Mouse (Mus musculus) embryonic facial prominence, embryonic 12.5 days (tissue): Measurements from ENCODE around the gene Kif21b. TPM values are rescaled to one million over a fixed set of nuclear protein-coding genes. Genes with fewer than 3 reads are reported as not detected.

Experiments
- ATAC-seq: fragments of 200-750 bp; cut with Nextera tagmentation; 2 replicates; pipeline ENCODE4 v1.8.0; 2017; ENCODE audit not compliant: insufficient number of reproducible peaks, insufficient read depth, low FRiP score, low TSS enrichment
- H3K27ac ChIP-seq: fragments of 300-500 bp; sonication (generic); 2 replicates; pipeline ENCODE4 v1.5.1; 2016; ENCODE audit warnings: mild to moderate bottlenecking
- H3K27me3 ChIP-seq: fragments of 300-500 bp; sonication (generic); 2 replicates; pipeline ENCODE4 v1.6.1; 2016; ENCODE audit warnings: mild to moderate bottlenecking, moderate library complexity
- H3K36me3 ChIP-seq: fragments of 300-500 bp; sonication (generic); 2 replicates; pipeline ENCODE4 v1.6.1; 2016; ENCODE audit warnings: mild to moderate bottlenecking
- H3K4me1 ChIP-seq: fragments of 300-500 bp; sonication (generic); 2 replicates; pipeline ENCODE4 v1.6.1; 2016
- H3K4me2 ChIP-seq: fragments of 300-500 bp; sonication (generic); replicated peaks from 2 replicates; pipeline ENCODE4 v1.6.1; 2016; ENCODE audit warnings: mild to moderate bottlenecking, moderate library complexity
- H3K4me3 ChIP-seq: fragments of 300-500 bp; sonication (generic); 2 replicates; pipeline ENCODE4 v1.5.1; 2016; ENCODE audit warnings: mild to moderate bottlenecking
- H3K9ac ChIP-seq: fragments of 300-500 bp; sonication (generic); 2 replicates; pipeline ENCODE4 v1.6.1; 2016; ENCODE audit warnings: mild to moderate bottlenecking, moderate library complexity
- H3K9me3 ChIP-seq: fragments of 300-500 bp; sonication (generic); 2 replicates; pipeline ENCODE4 v1.6.1; 2016; ENCODE audit warnings: mild to moderate bottlenecking, moderate library complexity
- WGBS: fragments of 180-500 bp; shearing (Covaris S2); methylation state at CpG from one replicate; pipeline ENCODE4 v1.1.7; 2016; 5-methylcytosine and 5-hydroxymethylcytosine counted together
- polyA plus RNA-seq: library from polyadenylated mRNA; unstranded; fragments of >200 nt; fragmentation: Nextera tagmentation; extraction: Ambion mirVana; gene quantifications from 2 replicates; pipeline ENCODE4 v1.2.1, GENCODE M21; 2016

Kif21b gene
- polyA plus RNA-seq, 1 experiment from 2014 or later: 8.6 TPM

DNA sequence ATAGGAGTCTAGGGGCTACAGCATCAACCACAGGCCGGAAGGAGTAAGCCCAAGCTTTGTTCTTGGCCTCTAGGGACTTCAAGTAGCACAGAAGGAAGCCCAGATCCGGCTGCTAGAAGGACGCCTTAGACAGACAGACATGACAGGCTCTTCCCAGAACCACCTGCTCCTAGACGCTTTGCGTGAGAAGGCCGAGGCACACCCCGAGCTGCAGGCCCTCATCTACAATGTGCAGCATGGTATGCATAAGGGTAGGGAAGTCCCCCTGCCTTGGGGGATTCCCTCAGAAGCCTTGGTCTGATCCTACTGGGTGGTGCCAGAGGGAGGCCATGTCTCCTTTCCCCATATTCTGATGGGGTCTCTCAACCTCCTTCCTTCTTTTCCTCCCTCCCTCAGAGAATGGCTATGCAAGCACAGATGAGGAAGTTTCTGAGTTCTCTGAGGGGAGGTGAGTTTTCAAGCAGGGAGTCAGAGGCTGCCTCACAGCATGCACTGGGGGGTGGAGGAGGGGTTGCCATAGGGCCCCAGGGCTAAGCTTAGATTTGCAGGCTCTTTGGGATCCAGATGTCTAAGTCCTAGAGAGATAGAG lies 30.2 kb downstream of the Kif21b start:
- no peak overlapping the region for H3K4me2 ChIP-seq
- H3K9ac ChIP-seq: no peak overlapping the region
- peaks cover 80% of the 10 kb centered on the region for H3K36me3 ChIP-seq
- H3K4me3 ChIP-seq: no peak overlapping the region
- no peak overlapping the region for H3K27ac ChIP-seq
- no peak for ATAC-seq
- WGBS: 85% methylated on average over 7 of the region's 7 CpGs
- H3K9me3 ChIP-seq: no peaks in the 10 kb centered on the region
- no peaks in the 10 kb centered on the region for H3K4me1 ChIP-seq
- H3K27me3 ChIP-seq: no peaks in the 10 kb centered on the region

DNA sequence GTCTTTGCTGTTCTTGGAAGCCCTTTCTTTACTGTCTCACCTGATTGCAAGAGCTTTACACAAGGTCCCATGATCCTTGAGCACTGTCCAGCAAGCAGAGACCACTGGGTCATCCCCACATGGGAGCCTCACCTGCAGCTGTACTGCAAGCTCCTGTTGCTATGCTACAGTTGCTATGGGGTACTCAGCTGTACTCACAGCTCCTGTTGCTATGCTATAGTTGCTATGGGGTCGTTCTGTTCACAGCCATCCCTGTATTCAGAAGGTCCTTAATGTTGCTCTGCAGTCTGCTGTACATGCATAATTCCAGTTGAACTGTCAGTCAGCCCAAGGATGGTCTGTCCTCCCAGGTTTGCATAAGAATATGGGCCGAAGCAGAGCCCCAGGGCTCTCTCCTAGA lies 34.2 kb downstream of the Kif21b start:
- Histone ChIP-seq H3K4me3 (no peak overlapping the region), H3K9me3 (no peaks in the 10 kb centered on the region), H3K4me1 (no peaks in the 10 kb centered on the region), H3K9ac (no peak overlapping the region), H3K4me2 (no peak overlapping the region), H3K36me3 (peaks cover 51% of the 10 kb centered on the region), H3K27ac (no peak overlapping the region), H3K27me3 (no peaks in the 10 kb centered on the region)
- 57% methylated on average over 2 of the region's 2 CpGs for WGBS
- ATAC-seq: no peak

DNA sequence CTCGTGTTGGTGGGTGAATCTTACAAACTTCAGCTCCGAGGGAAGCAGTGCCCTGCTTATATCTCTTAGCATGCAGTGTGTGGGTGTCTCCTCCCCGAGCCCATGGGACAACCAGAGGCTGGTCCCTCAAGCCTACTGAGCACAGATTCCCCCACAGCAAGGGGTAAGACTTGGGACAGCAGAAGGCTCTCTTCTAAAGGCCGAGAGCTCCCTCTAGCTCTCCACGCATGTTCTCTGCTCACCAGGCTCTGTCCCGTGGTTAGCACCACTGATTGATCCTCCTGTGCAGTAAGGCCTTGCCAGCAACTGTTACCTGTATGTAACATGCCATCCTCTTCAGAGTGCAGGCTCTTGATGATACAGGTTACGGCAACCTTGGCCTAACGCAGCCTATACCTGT lies 36.5 kb downstream of the Kif21b start:
- H3K9ac ChIP-seq: no peak overlapping the region
- ATAC-seq: no peak

DNA sequence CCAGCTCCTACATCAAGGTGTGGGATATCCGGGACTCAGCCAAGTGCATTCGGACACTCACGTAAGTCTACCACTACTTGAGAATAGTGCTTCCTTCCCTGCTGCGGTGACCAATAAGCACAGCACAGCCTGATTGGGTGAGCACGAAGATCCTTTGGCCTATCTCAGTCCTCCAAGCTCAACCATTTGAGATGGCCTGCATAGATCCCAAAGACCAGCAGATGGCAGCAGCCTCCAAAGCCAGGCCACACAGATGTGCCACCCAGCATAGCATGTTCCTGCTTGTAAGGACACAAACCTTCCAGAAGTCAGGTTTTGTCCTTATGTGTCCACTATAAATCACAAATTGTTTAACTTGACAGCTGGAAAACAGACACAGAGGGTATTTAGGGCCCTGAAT lies 38.9 kb downstream of the Kif21b start:
- no peak for ATAC-seq
- Histone ChIP-seq H3K4me3 (no peak overlapping the region), H3K27me3 (no peaks in the 10 kb centered on the region), H3K4me2 (no peak overlapping the region), H3K4me1 (peaks cover 13% of the 10 kb centered on the region), H3K9ac (no peak overlapping the region), H3K9me3 (no peaks in the 10 kb centered on the region), H3K36me3 (peaks cover 37% of the 10 kb centered on the region), H3K27ac (no peak overlapping the region)
- 11% methylated on average over 5 of the region's 5 CpGs for WGBS

More for the DNA sequence above, 36.5 kb downstream of the Kif21b start:
- H3K4me2 ChIP-seq: no peak overlapping the region
- WGBS: 74% methylated on average over 8 of the region's 8 CpGs
- no peaks in the 10 kb centered on the region for H3K27me3 ChIP-seq
- no peaks in the 10 kb centered on the region for H3K9me3 ChIP-seq
- H3K4me3 ChIP-seq: no peak overlapping the region
- no peaks in the 10 kb centered on the region for H3K4me1 ChIP-seq
- no peak overlapping the region for H3K27ac ChIP-seq
- peaks cover 49% of the 10 kb centered on the region for H3K36me3 ChIP-seq

DNA sequence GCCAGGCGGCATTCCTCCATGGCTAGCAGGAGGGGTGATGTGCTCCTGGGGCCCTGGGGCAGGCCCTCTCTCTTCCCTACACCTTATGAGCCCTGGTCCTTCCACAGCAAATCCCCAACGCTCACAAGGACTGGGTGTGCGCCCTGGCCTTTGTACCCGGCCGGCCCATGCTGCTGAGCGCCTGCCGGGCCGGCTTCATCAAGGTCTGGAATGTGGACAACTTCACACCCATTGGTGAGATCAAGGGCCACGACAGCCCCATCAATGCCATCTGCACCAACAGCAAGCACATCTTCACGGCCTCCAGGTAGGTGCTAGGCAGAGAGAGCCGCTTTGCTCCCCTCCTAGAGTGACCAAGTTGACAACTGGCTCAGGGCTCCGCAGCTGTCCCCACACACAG lies 41.5 kb downstream of the Kif21b start:
- WGBS: 76% methylated on average over 12 of the region's 12 CpGs
- no peak overlapping the region for H3K4me3 ChIP-seq
- H3K4me1 ChIP-seq: peaks cover 13% of the 10 kb centered on the region
- H3K36me3 ChIP-seq: peaks cover 44% of the 10 kb centered on the region
- H3K27me3 ChIP-seq: no peaks in the 10 kb centered on the region
- no peak overlapping the region for H3K27ac ChIP-seq
- no peak for ATAC-seq
- H3K9ac ChIP-seq: no peak overlapping the region
- no peak overlapping the region for H3K4me2 ChIP-seq
- no peaks in the 10 kb centered on the region for H3K9me3 ChIP-seq

DNA sequence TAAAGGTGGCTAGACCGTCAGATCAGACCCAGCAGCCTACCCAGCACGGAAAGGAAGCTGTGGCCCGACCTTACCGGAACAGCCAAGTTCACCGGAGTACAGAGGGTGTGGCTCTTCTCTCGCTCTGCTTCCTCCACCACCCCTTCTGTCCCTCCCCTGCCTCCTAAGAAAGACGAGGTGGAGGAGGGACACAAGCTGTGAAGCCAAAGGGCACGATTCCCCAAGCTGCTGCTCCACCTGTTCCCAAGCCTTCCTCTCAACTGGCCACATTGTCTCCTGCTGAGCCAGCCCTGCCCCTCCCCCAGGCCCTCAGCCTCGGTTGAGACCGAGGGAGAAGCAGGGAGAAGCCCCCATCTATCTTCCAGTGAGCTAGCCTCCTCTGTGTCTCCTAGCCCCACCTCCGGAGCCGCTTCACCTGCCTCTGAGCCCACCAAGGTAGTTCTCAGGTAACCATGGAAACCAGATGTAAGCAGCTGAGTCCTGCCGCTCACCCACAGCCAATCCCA lies 43.0 kb downstream of the Kif21b start:
- 20% methylated on average over 12 of the region's 13 CpGs for WGBS
- peaks cover 38% of the 10 kb centered on the region for H3K36me3 ChIP-seq
- ATAC-seq: peak; percentile 22
- H3K27ac ChIP-seq: no peak overlapping the region
- H3K27me3 ChIP-seq: no peaks in the 10 kb centered on the region
- no peaks in the 10 kb centered on the region for H3K9me3 ChIP-seq
- H3K4me2 ChIP-seq: no peak overlapping the region; the same call in 1 of the 2 replicates
- H3K4me3 ChIP-seq: no peak overlapping the region
- H3K4me1 ChIP-seq: peaks cover 13% of the 10 kb centered on the region
- H3K9ac ChIP-seq: no peak overlapping the region

DNA sequence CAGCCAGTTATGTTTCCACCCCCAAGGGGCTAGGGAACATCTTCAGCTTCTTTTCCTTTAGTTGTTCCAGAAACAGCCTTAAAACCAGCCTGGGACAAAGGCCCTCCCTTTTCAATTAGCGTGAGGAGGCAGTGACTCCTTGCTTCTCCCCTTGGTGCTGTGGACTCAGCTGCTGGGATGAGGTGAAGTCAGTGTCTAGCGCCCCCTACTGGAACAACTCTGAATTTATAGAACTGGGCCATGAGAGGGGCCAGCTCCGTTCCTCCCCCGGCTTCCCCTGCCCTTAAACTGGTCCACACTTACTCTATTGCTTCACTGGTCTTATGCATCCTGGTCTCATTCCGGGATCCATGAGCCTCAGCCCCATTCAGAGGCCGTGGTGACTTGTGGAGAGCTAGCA lies 44.0 kb downstream of the Kif21b start:
- Histone ChIP-seq H3K9ac (no peak overlapping the region), H3K4me2 (no peak overlapping the region), H3K27ac (no peak overlapping the region), H3K36me3 (peaks cover 38% of the 10 kb centered on the region), H3K9me3 (no peaks in the 10 kb centered on the region), H3K4me3 (no peak overlapping the region), H3K4me1 (peaks cover 13% of the 10 kb centered on the region), H3K27me3 (no peaks in the 10 kb centered on the region)
- ATAC-seq: no peak
- WGBS: 27% methylated on average over 6 of the region's 6 CpGs

DNA sequence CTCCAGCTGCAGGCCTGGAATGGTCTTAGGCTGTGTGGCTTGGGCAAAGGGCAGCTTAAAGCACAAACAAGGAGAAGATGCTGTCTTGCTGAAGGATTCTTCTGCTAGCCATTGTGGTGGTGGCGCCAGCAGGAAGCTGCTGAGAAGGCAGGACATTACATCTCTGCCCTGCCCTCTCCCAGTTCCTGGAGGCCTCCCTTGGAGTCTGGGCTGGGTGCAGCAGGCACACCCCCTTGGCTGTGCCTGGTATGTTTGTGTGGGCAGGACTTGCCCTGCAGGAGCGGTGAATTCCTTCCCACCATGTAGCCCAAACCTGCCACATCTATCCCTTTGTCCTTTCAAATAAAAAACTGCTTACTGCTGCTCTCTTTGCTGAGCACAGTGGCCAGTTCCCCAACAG lies 45.9 kb downstream of the Kif21b start:
- H3K4me2 ChIP-seq: no peak overlapping the region
- no peaks in the 10 kb centered on the region for H3K27me3 ChIP-seq
- peaks cover 26% of the 10 kb centered on the region for H3K36me3 ChIP-seq
- H3K9ac ChIP-seq: no peak overlapping the region
- no peak overlapping the region for H3K4me3 ChIP-seq
- 71% methylated on average over 2 of the region's 2 CpGs for WGBS
- H3K27ac ChIP-seq: no peak overlapping the region
- peaks cover 13% of the 10 kb centered on the region for H3K4me1 ChIP-seq
- no peak for ATAC-seq
- H3K9me3 ChIP-seq: no peaks in the 10 kb centered on the region

DNA sequence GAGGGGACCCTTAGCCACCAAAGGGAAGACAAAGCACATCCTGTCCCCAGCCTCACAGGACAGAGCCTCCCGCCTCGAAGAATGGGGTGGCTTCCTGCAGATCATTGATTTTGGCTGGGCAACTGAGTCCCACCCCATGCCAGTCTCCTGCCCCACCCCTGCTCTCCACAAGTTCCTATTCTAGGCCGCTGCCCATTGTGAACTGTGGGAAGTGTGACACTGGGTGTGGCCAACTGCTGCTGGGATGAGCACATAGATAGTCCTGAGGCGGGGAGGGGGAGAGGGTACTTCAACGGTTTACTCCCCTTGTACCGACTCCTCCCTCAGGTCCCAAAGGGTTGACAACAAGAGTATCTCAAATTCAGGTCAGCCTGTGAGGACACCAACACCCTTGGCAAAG lies 47.6 kb downstream of the Kif21b start:
- Histone ChIP-seq H3K9me3 (no peaks in the 10 kb centered on the region), H3K36me3 (peaks cover 16% of the 10 kb centered on the region), H3K4me2 (no peak overlapping the region), H3K27me3 (no peaks in the 10 kb centered on the region), H3K4me3 (no peak overlapping the region), H3K9ac (no peak overlapping the region), H3K27ac (no peak overlapping the region), H3K4me1 (peaks cover 10% of the 10 kb centered on the region)
- no peak for ATAC-seq
- WGBS: 55% methylated on average over 6 of the region's 6 CpGs

DNA sequence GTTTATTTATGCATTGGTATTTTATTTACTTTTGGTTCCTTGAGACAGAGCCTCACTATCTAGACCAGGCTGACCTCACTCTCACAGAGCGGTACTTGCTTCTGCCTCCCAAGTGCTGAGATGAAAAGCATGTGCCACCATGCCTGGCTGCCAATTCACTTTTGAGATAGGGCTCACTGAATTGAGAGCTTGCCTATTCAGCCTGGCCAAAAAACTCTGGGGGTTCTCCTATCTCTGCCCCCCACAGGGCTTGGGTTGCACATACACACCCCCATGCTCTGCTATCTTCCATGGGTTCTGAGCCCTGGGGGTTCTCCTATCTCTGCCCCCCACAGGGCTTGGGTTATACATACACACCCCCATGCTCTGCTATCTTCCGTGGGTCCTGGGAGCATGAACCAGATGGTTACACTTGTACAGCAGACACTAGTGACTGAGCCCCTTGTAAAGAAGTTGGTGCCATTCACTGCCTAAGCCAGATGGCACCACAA lies 48.4 kb downstream of the Kif21b start:
- H3K9ac ChIP-seq: no peak overlapping the region
- H3K27ac ChIP-seq: no peak overlapping the region
- H3K36me3 ChIP-seq: peaks cover 16% of the 10 kb centered on the region
- H3K4me1 ChIP-seq: peaks cover 2% of the 10 kb centered on the region
- no peak for ATAC-seq
- H3K9me3 ChIP-seq: no peaks in the 10 kb centered on the region
- H3K27me3 ChIP-seq: no peaks in the 10 kb centered on the region
- H3K4me2 ChIP-seq: no peak overlapping the region
- no peak overlapping the region for H3K4me3 ChIP-seq
- WGBS: 76% methylated on average over 2 of the region's 2 CpGs

DNA sequence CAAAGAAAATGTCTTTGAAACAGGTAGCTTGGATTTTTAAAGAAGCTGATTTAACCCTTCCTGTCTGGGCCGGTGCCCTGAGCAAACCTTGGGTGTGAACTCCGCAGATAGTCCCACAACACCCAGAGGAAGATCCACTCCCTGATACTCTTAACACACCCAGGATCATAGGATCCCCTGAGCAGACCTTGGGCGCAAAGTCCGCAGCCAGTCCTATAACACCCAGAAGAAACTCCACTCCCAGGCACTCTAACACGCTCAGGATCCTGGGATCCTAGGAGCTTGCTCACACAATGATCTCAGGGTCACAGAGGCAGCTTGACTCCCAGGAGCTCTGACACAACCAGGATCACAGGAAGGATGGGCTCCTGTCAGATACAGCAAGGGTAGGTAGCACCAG lies 58.8 kb downstream of the Kif21b start:
- H3K36me3 ChIP-seq: no peaks in the 10 kb centered on the region
- no peaks in the 10 kb centered on the region for H3K4me1 ChIP-seq
- H3K27ac ChIP-seq: no peak overlapping the region
- no peak for ATAC-seq
- WGBS: 86% methylated on average over 5 of the region's 5 CpGs
- no peak overlapping the region for H3K9ac ChIP-seq
- no peak overlapping the region for H3K4me3 ChIP-seq
- H3K27me3 ChIP-seq: no peaks in the 10 kb centered on the region
- H3K9me3 ChIP-seq: no peaks in the 10 kb centered on the region
- H3K4me2 ChIP-seq: no peak overlapping the region

DNA sequence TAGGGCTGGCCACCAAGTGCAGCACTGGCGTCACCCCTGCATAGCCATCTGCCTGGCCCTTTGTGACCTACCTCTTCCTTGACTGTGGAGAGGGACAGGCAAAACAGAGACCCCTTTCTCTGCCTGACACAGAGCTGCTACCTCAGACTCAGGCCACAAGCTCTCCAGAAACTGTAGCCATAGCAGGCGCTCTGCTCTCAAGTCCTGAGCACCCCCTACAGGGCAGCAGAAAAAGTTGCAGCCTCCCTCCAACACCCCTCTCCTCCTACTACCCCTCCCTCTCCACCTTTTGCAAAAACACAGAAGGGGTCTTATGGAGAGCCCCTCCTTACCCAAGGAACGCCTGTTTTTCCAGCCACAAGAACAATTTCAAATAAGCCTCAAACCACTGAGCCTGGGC lies 81.6 kb downstream of the Kif21b start, which contains the start of gene Mroh3:
Gene Mroh3, minus strand, starts transcription at position 26 of the 400 bp plus-strand sequence.
- Histone ChIP-seq H3K27ac (no peak within 1 kb of the TSS), H3K27me3 (no peaks in the 10 kb centered on the region), H3K4me1 (no peaks in the 10 kb centered on the region), H3K9ac (no peak within 1 kb of the TSS), H3K9me3 (no peaks in the 10 kb centered on the region), H3K36me3 (peaks cover 37% of the 10 kb centered on the region), H3K4me2 (no peak within 1 kb of the TSS), H3K4me3 (no peak within 1 kb of the TSS)
- ATAC-seq: peak; percentile 66; the same call in 1 of the 2 replicates
- WGBS: 51% methylated on average over 3 of the region's 3 CpGs
